Mouse (Mus musculus): ENCODE data around the gene Iqschfp. TPM values are rescaled to one million over a fixed set of nuclear protein-coding genes. Genes with fewer than 3 reads are reported as not detected.

The Iqschfp gene
- polyA plus RNA-seq, 1 experiment, result not detected

- Histone ChIP-seq H3K4me1 (ENCODE audit: control insufficient read depth, insufficient read depth, insufficient read length, low read length) (no peaks in the 10 kb centered on the region), H3K27ac (replicated peaks; ENCODE audit: low read depth, low read length) (no peak overlapping the region), H3K4me3 (ENCODE audit: insufficient read depth, low read depth, low read length) (no peak overlapping the region)
Measured at GRCm38 (mm10) chr3:68662386-68662785, 770.4 kb downstream of the Iqschfp start.

- Histone ChIP-seq H3K27ac (replicated peaks; ENCODE audit: low read depth, low read length) (no peak overlapping the region), H3K4me1 (ENCODE audit: control insufficient read depth, insufficient read depth, insufficient read length, low read length) (no peaks in the 10 kb centered on the region), H3K4me3 (ENCODE audit: insufficient read depth, low read depth, low read length) (no peak overlapping the region)
Measured at GRCm38 (mm10) chr3:68664337-68664736, 772.3 kb downstream of the Iqschfp start.

GRCm38 (mm10) chr3:68666377-68666776 lies 774.3 kb downstream of the Iqschfp start:
- Histone ChIP-seq H3K4me1 (ENCODE audit: control insufficient read depth, insufficient read depth, insufficient read length, low read length) (no peaks in the 10 kb centered on the region), H3K4me3 (ENCODE audit: insufficient read depth, low read depth, low read length) (no peak overlapping the region), H3K27ac (replicated peaks; ENCODE audit: low read depth, low read length) (no peak overlapping the region)

GRCm38 (mm10) chr3:68667852-68668251 lies 775.8 kb downstream of the Iqschfp start:
- Histone ChIP-seq H3K4me3 (ENCODE audit: insufficient read depth, low read depth, low read length) (no peak overlapping the region), H3K27ac (replicated peaks; ENCODE audit: low read depth, low read length) (no peak overlapping the region), H3K4me1 (ENCODE audit: control insufficient read depth, insufficient read depth, insufficient read length, low read length) (no peaks in the 10 kb centered on the region)

- H3K27ac ChIP-seq (replicated peaks; ENCODE audit: low read depth, low read length), result no peak overlapping the region
Measured at GRCm38 (mm10) chr3:68669418-68669974, 777.5 kb downstream of the Iqschfp start.

GRCm38 (mm10) chr3:68674721-68675120 lies 782.7 kb downstream of the Iqschfp start:
- no peak overlapping the region for H3K27ac ChIP-seq (replicated peaks; ENCODE audit: low read depth, low read length)
- no peak overlapping the region for H3K4me3 ChIP-seq (ENCODE audit: insufficient read depth, low read depth, low read length)
- no peaks in the 10 kb centered on the region for H3K4me1 ChIP-seq (ENCODE audit: control insufficient read depth, insufficient read depth, insufficient read length, low read length)

More at GRCm38 (mm10) chr3:68669418-68669974, 777.5 kb downstream of the Iqschfp start:
- no peaks in the 10 kb centered on the region for H3K4me1 ChIP-seq (ENCODE audit: control insufficient read depth, insufficient read depth, insufficient read length, low read length)
- no peak overlapping the region for H3K4me3 ChIP-seq (ENCODE audit: insufficient read depth, low read depth, low read length)

- H3K27ac ChIP-seq (replicated peaks; ENCODE audit: low read depth, low read length), result no peak overlapping the region
- H3K4me1 ChIP-seq (ENCODE audit: control insufficient read depth, insufficient read depth, insufficient read length, low read length), result no peaks in the 10 kb centered on the region
- H3K4me3 ChIP-seq (ENCODE audit: insufficient read depth, low read depth, low read length), result no peak overlapping the region
Measured at GRCm38 (mm10) chr3:68675216-68675835, 783.3 kb downstream of the Iqschfp start.

Other genes with a start within 250 kb of the Iqschfp start
- gene Iqcj, start within 50 bp of the Iqschfp start, polyA plus RNA-seq (2012; ENCODE audit: insufficient read depth, insufficient read length, missing spikeins), result not detected in 2 replicates
- gene Schip1, start 172.6 kb downstream of the Iqschfp start, polyA plus RNA-seq (2012; ENCODE audit: insufficient read depth, insufficient read length, missing spikeins), result 6.5 and 10.5 TPM in 2 replicates

Data from brown adipose tissue, adult 24 weeks (tissue).